Mouse (Mus musculus) forebrain, postnatal 0 days (tissue): ENCODE measurements at regions not wholly inside any gene's neighbourhood (a gene's known extent, or its start where the extent isn't known, plus 50 kb on each side); places are given as distances from the start of the nearest gene placed in this dataset.
A peak's percentile ranks its signal among the peaks of the same experiment; 100 is the strongest.

ENCODE experiments used
- ATAC-seq: fragments of 200-750 bp; cut with Nextera tagmentation; 2 replicates; pipeline ENCODE4 v1.8.0; 2017; ENCODE audit warnings: mild to moderate bottlenecking, moderate library complexity
- DNase-seq: peaks from one replicate; pipeline ENCODE4 v3.0.0-alpha.2; 2015
- H3K27ac ChIP-seq: fragments of 300-500 bp; sonication (generic); 2 replicates; pipeline ENCODE4 v1.5.1; 2014; ENCODE audit warnings: low read depth, mild to moderate bottlenecking, antibody characterized with exemption, low read length, moderate library complexity, mixed read lengths
- H3K27me3 ChIP-seq: fragments of 300-500 bp; sonication (generic); 2 replicates; pipeline ENCODE4 v1.6.1; 2014; ENCODE audit warnings: mild to moderate bottlenecking, low read length, mixed read lengths; ENCODE audit not compliant: insufficient read depth
- H3K36me3 ChIP-seq: fragments of 300-500 bp; sonication (generic); 2 replicates; pipeline ENCODE4 v1.6.1; 2014; ENCODE audit warnings: mild to moderate bottlenecking, moderate library complexity; ENCODE audit not compliant: insufficient read depth
- H3K4me1 ChIP-seq: fragments of 300-500 bp; sonication (generic); 2 replicates; pipeline ENCODE4 v1.6.1; 2014; ENCODE audit warnings: antibody characterized with exemption; ENCODE audit not compliant: insufficient read depth
- H3K4me2 ChIP-seq: fragments of 300-500 bp; sonication (generic); 2 replicates; pipeline ENCODE4 v1.6.1; 2014; ENCODE audit warnings: low read depth, mild to moderate bottlenecking, moderate library complexity
- H3K4me3 ChIP-seq: fragments of 300-500 bp; sonication (generic); 2 replicates; pipeline ENCODE4 v1.5.1; 2014; ENCODE audit warnings: low read depth, low read length, mixed read lengths
- H3K9ac ChIP-seq: fragments of 300-500 bp; sonication (generic); 2 replicates; pipeline ENCODE4 v1.6.1; 2014; ENCODE audit warnings: mild to moderate bottlenecking
- H3K9me3 ChIP-seq: fragments of 300-500 bp; sonication (generic); 2 replicates; pipeline ENCODE4 v1.6.1; 2016; ENCODE audit warnings: low read length
- CTCF ChIP-seq: sonication (generic); IDR thresholded peaks from 2 replicates; pipeline ENCODE4 v1.5.1; 2016; ENCODE audit warnings: antibody characterized with exemption, control low read depth, low read depth
- WGBS: fragments of 180-500 bp; shearing (Covaris S2); extraction: QIAGEN DNeasy Blood & Tissue Kit; methylation state at CpG from one replicate; pipeline ENCODE4 v1.1.7; 2014; 5-methylcytosine and 5-hydroxymethylcytosine counted together

GRCm38 (mm10) chr11:40558486-40558885 lies 136.5 kb downstream of the Mat2b start:
- ATAC-seq (no peak), DNase-seq (no peak)
- Histone ChIP-seq H3K27ac (no peak overlapping the region), H3K4me3 (no peak overlapping the region), H3K9me3 (no peaks in the 10 kb centered on the region), H3K9ac (no peak overlapping the region), H3K36me3 (no peaks in the 10 kb centered on the region), H3K4me1 (no peaks in the 10 kb centered on the region), H3K27me3 (no peaks in the 10 kb centered on the region), H3K4me2 (no peak overlapping the region)
- 86% methylated on average over 2 of the region's 2 CpGs for WGBS
- TF ChIP-seq CTCF = no peak

GRCm38 (mm10) chr11:40554867-40555794 lies 139.9 kb downstream of the Mat2b start:
- Histone ChIP-seq H3K9ac (no peak overlapping the region), H3K4me2 (no peak overlapping the region), H3K27ac (0 out of 2 replicates have a peak overlapping the region, but pooled peaks have one; percentile 29), H3K9me3 (no peaks in the 10 kb centered on the region), H3K4me1 (no peaks in the 10 kb centered on the region), H3K36me3 (no peaks in the 10 kb centered on the region), H3K4me3 (no peak overlapping the region), H3K27me3 (no peaks in the 10 kb centered on the region)
- peak; percentile 68 for ATAC-seq
- WGBS = 60% methylated on average over 11 of the region's 11 CpGs
- DNase-seq = peak; percentile 53
- 0 out of 2 replicates have a peak, but pooled peaks have one; percentile 10 for TF ChIP-seq CTCF

GRCm38 (mm10) chr11:40552054-40552453 lies 142.9 kb downstream of the Mat2b start:
- H3K9ac ChIP-seq = no peak overlapping the region
- DNase-seq (peak; percentile 58), ATAC-seq (peak; percentile 50; the same call in 1 of the 2 replicates)
- no peak for TF ChIP-seq CTCF
- H3K27ac ChIP-seq = peak overlapping the region; percentile 29; the same call in 1 of the 2 replicates
- no peaks in the 10 kb centered on the region for H3K9me3 ChIP-seq
- no peak overlapping the region for H3K4me3 ChIP-seq
- H3K4me2 ChIP-seq = no peak overlapping the region
- no peaks in the 10 kb centered on the region for H3K36me3 ChIP-seq
- H3K4me1 ChIP-seq = no peaks in the 10 kb centered on the region
- H3K27me3 ChIP-seq = no peaks in the 10 kb centered on the region
- 54% methylated on average over 2 of the region's 2 CpGs for WGBS

- WGBS = 65% methylated on average over 2 of the region's 2 CpGs
- ATAC-seq (no peak), DNase-seq (no peak)
- H3K4me2 ChIP-seq = no peak overlapping the region
- H3K27ac ChIP-seq = no peak overlapping the region
- no peak overlapping the region for H3K9ac ChIP-seq
- no peak overlapping the region for H3K4me3 ChIP-seq
- H3K27me3 ChIP-seq = no peaks in the 10 kb centered on the region
- no peaks in the 10 kb centered on the region for H3K4me1 ChIP-seq
- TF ChIP-seq CTCF = no peak
- no peaks in the 10 kb centered on the region for H3K36me3 ChIP-seq
- no peaks in the 10 kb centered on the region for H3K9me3 ChIP-seq
These were observed 148.4 kb downstream of the Mat2b start for GRCm38 (mm10) chr11:40546596-40546995.

- Histone ChIP-seq H3K27ac (no peak overlapping the region), H3K27me3 (no peaks in the 10 kb centered on the region), H3K36me3 (no peaks in the 10 kb centered on the region), H3K9me3 (no peaks in the 10 kb centered on the region), H3K9ac (no peak overlapping the region), H3K4me2 (no peak overlapping the region), H3K4me1 (no peaks in the 10 kb centered on the region), H3K4me3 (no peak overlapping the region)
- no peak for TF ChIP-seq CTCF
- 60% methylated on average over 1 of the region's 1 CpGs for WGBS
- ATAC-seq = no peak
- DNase-seq = no peak
These were observed 149.5 kb downstream of the Mat2b start for GRCm38 (mm10) chr11:40545537-40545936.

- H3K27ac ChIP-seq = no peak overlapping the region
- H3K9me3 ChIP-seq = no peaks in the 10 kb centered on the region
- no peak for TF ChIP-seq CTCF
- no peaks in the 10 kb centered on the region for H3K4me1 ChIP-seq
- H3K4me3 ChIP-seq = no peak overlapping the region
- H3K36me3 ChIP-seq = no peaks in the 10 kb centered on the region
- 29% methylated on average over 3 of the region's 3 CpGs for WGBS
- no peak overlapping the region for H3K4me2 ChIP-seq
- no peak for ATAC-seq
- no peak for DNase-seq
- H3K9ac ChIP-seq = no peak overlapping the region
- H3K27me3 ChIP-seq = no peaks in the 10 kb centered on the region
These were observed 154.8 kb downstream of the Mat2b start for GRCm38 (mm10) chr11:40540229-40540628.

- WGBS = 41% methylated on average over 11 of the region's 11 CpGs
- H3K27me3 ChIP-seq = no peaks in the 10 kb centered on the region
- H3K36me3 ChIP-seq = no peaks in the 10 kb centered on the region
- H3K27ac ChIP-seq = no peak overlapping the region
- TF ChIP-seq CTCF = no peak
- H3K9me3 ChIP-seq = no peaks in the 10 kb centered on the region
- H3K9ac ChIP-seq = no peak overlapping the region
- no peak overlapping the region for H3K4me2 ChIP-seq
- H3K4me1 ChIP-seq = no peaks in the 10 kb centered on the region
- no peak for ATAC-seq
- H3K4me3 ChIP-seq = no peak overlapping the region
- no peak for DNase-seq
These were observed 155.2 kb downstream of the Mat2b start for GRCm38 (mm10) chr11:40539776-40540175.
